Mouse (Mus musculus) thymus, adult 2 months (tissue): Measurements from ENCODE around the gene Ephx1.

ENCODE experiments used
- CTCF ChIP-seq: fragments of 200-500 bp; IDR thresholded peaks from 2 replicates; pipeline ENCODE4 v1.5.1; 2012; ENCODE audit warnings: mild to moderate bottlenecking, control low read depth, low read length, moderate library complexity, borderline replicate concordance; ENCODE audit not compliant: control insufficient read depth, poor library complexity, insufficient read depth; ENCODE audit errors: extremely low read depth
- POLR2A ChIP-seq: fragments of 200-500 bp; IDR thresholded peaks from 2 replicates; pipeline ENCODE4 v1.6.1; 2012; ENCODE audit warnings: mild to moderate bottlenecking, low read length, control low read depth, moderate library complexity; ENCODE audit not compliant: control insufficient read depth, poor library complexity, insufficient read depth; ENCODE audit errors: extremely low read depth

- TF ChIP-seq POLR2A (no peak), CTCF (no peak)
These were observed 12.4 kb downstream of the Ephx1 start for GRCm38 (mm10) chr1:181008266-181008665.
